Mouse (Mus musculus) embryonic fibroblast, embryonic 13.5 days (primary cell): ENCODE data around the gene Mblac1. TPM values are rescaled to one million over a fixed set of nuclear protein-coding genes. Genes with fewer than 3 reads are reported as not detected.
A peak's percentile ranks its signal among the peaks of the same experiment; 100 is the strongest.

ENCODE experiments used
- H3K27ac ChIP-seq: 2 replicates; pipeline ENCODE4 v1.5.1; 2012; ENCODE audit warnings: low read length, control low read depth, inconsistent platforms; ENCODE audit not compliant: insufficient read depth
- H3K4me1 ChIP-seq: 2 replicates; pipeline ENCODE4 v1.6.1; 2011; ENCODE audit warnings: low read length; ENCODE audit not compliant: control insufficient read depth, insufficient read depth
- H3K4me3 ChIP-seq: 2 replicates; pipeline ENCODE4 v1.5.1; 2011; ENCODE audit warnings: mild to moderate bottlenecking, control low read depth, low read length; ENCODE audit not compliant: insufficient read depth
- CTCF ChIP-seq: IDR thresholded peaks from 2 replicates; pipeline ENCODE4 v1.5.1; 2011; ENCODE audit warnings: mild to moderate bottlenecking, control low read depth, low read length, moderate library complexity, borderline replicate concordance; ENCODE audit not compliant: insufficient read depth
- POLR2A ChIP-seq: IDR thresholded peaks from 2 replicates; pipeline ENCODE4 v1.6.1; 2011; ENCODE audit warnings: low read depth, mild to moderate bottlenecking, control low read depth, low read length, moderate library complexity
- polyA plus RNA-seq: library from polyadenylated mRNA; stranded (reverse); fragments of >200 nt; gene quantifications from 2 replicates; pipeline ENCODE4 v1.2.4, GENCODE M21; 2011; ENCODE audit warnings: low read depth; ENCODE audit not compliant: missing spikeins, insufficient read length

The Mblac1 gene
- polyA plus RNA-seq, 1 experiment: 2.1 TPM

GRCm38 (mm10) chr5:138170936-138171561 lies 23.1 kb upstream of the Mblac1 start:
- H3K4me3 ChIP-seq: peak overlapping the region; percentile 94
- TF ChIP-seq POLR2A: peak; percentile 65
- no peak for TF ChIP-seq CTCF
- H3K4me1 ChIP-seq: no peaks in the 10 kb centered on the region
- H3K27ac ChIP-seq: peak overlapping the region; percentile 36

GRCm38 (mm10) chr5:138171695-138172491 lies 22.2 kb upstream of the Mblac1 start, which contains the start of the genes Ap4m1 and Mcm7:
Ap4m1 (plus strand) TSS chr5:138172002.
Mcm7 (minus strand) TSS chr5:138172422.
- Histone ChIP-seq H3K4me3 (peak within 1 kb of the TSS; percentile 94), H3K4me1 (no peaks in the 10 kb centered on the region), H3K27ac (peak within 1 kb of the TSS; percentile 91)
- TF ChIP-seq CTCF (no peak), POLR2A (peak; percentile 62)

GRCm38 (mm10) chr5:138173217-138173616 lies 20.9 kb upstream of the Mblac1 start:
- H3K4me1 ChIP-seq: no peaks in the 10 kb centered on the region
- TF ChIP-seq CTCF (no peak), POLR2A (no peak)
- no peak overlapping the region for H3K4me3 ChIP-seq
- no peak overlapping the region for H3K27ac ChIP-seq

GRCm38 (mm10) chr5:138186950-138187638 lies 7.0 kb upstream of the Mblac1 start, which contains the start of the genes Taf6 and Cnpy4:
Taf6 (minus strand) TSS chr5:138187451.
Cnpy4 (plus strand) TSS chr5:138187485.
- peaks cover 3% of the 10 kb centered on the region; the same call in 1 of the 2 replicates for H3K4me1 ChIP-seq
- H3K27ac ChIP-seq: peak within 1 kb of the TSS; percentile 77
- TF ChIP-seq CTCF (no peak), POLR2A (peak; percentile 97)

GRCm38 (mm10) chr5:138187661-138188306 lies 6.3 kb upstream of the Mblac1 start:
- Histone ChIP-seq H3K4me3 (peak overlapping the region; percentile 93), H3K4me1 (peaks cover 3% of the 10 kb centered on the region; the same call in 1 of the 2 replicates), H3K27ac (peak overlapping the region; percentile 77)
- TF ChIP-seq CTCF (no peak), POLR2A (peak; percentile 44)

More at GRCm38 (mm10) chr5:138186950-138187638, 7.0 kb upstream of the Mblac1 start, which contains the start of the genes Taf6 and Cnpy4:
- peak within 1 kb of the TSS; percentile 93 for H3K4me3 ChIP-seq

GRCm38 (mm10) chr5:138194755-138195345 lies 736 bp downstream of the Mblac1 start:
- Histone ChIP-seq H3K4me1 (no peaks in the 10 kb centered on the region), H3K4me3 (peak overlapping the region; percentile 49), H3K27ac (peak overlapping the region; percentile 6; the same call in 1 of the 2 replicates)
- TF ChIP-seq CTCF (no peak), POLR2A (0 out of 2 replicates have a peak, but pooled peaks have one; percentile 41)

GRCm38 (mm10) chr5:138195463-138195862 lies 1.3 kb downstream of the Mblac1 start:
- Histone ChIP-seq H3K4me1 (no peaks in the 10 kb centered on the region), H3K4me3 (peak overlapping the region; percentile 49; the same call in 1 of the 2 replicates)
- TF ChIP-seq POLR2A: no peak
- TF ChIP-seq CTCF: no peak

GRCm38 (mm10) chr5:138199576-138199975 lies 5.5 kb downstream of the Mblac1 start:
- Histone ChIP-seq H3K4me1 (no peaks in the 10 kb centered on the region), H3K4me3 (no peak overlapping the region), H3K27ac (no peak overlapping the region)
- no peak for TF ChIP-seq POLR2A
- TF ChIP-seq CTCF: no peak

More at GRCm38 (mm10) chr5:138195463-138195862, 1.3 kb downstream of the Mblac1 start:
- no peak overlapping the region for H3K27ac ChIP-seq
